Mouse (Mus musculus): ENCODE measurements at regions not wholly inside any gene's neighbourhood (a gene's known extent, or its start where the extent isn't known, plus 50 kb on each side); places are given as distances from the start of the nearest gene placed in this dataset.

- DNase-seq (ENCODE audit: low read depth, low spot score), result no peak
- H3K4me3 ChIP-seq (ENCODE audit: insufficient read depth in 1 of 2, low read depth in 1 of 2, low read length in 2 of 2, poor library complexity in 1 of 2, severe bottlenecking in 1 of 2), result no peak overlapping the region
- H3K4me1 ChIP-seq (ENCODE audit: control insufficient read depth in 2 of 2, insufficient read depth in 2 of 2, low read length in 2 of 2, poor library complexity in 1 of 2), result no peaks in the 10 kb centered on the region
- no peak overlapping the region for H3K27ac ChIP-seq (ENCODE audit: insufficient read depth, low read depth, low read length, poor library complexity, severe bottlenecking)
- in situ Hi-C loops (cut with MboI; ENCODE audit: low sequenced_read_pairs in 2 of 2, unreplicated experiment in 2 of 2), result no loop called here
- H3K9ac ChIP-seq (ENCODE audit: insufficient read depth, low read depth, low read length, poor library complexity, severe bottlenecking), result no peak overlapping the region
- no peaks in the 10 kb centered on the region for H3K9me3 ChIP-seq (ENCODE audit: control insufficient read depth, insufficient read depth, low read depth, low read length)
- TF ChIP-seq MAFK (IDR thresholded peaks at IDR 0.05; ENCODE audit: insufficient read depth, low read depth, low read length), result no peak
- TF ChIP-seq HCFC1 (IDR thresholded peaks at IDR 0.05; ENCODE audit: borderline replicate concordance, insufficient read depth, low read length), result no peak
- no peak for TF ChIP-seq ZC3H11A (IDR thresholded peaks at IDR 0.05; ENCODE audit: borderline replicate concordance, low read depth, low read length)
- no peak for TF ChIP-seq CHD2 (IDR thresholded peaks at IDR 0.05; ENCODE audit: low read depth, low read length)
- no peak for TF ChIP-seq ZNF384 (IDR thresholded peaks at IDR 0.05; ENCODE audit: low read depth, low read length)
- H3K36me3 ChIP-seq (ENCODE audit: control insufficient read depth, insufficient read depth, low read length, poor library complexity, severe bottlenecking), result no peaks in the 10 kb centered on the region
Measured at GRCm38 (mm10) chr2:78572492-78572891, 295.4 kb upstream of the Ube2e3 start.

- Histone ChIP-seq H3K9me3 (ENCODE audit: control insufficient read depth, insufficient read depth, low read depth, low read length) (no peaks in the 10 kb centered on the region), H3K4me1 (ENCODE audit: control insufficient read depth in 2 of 2, insufficient read depth in 2 of 2, low read length in 2 of 2, poor library complexity in 1 of 2) (no peaks in the 10 kb centered on the region), H3K4me3 (ENCODE audit: insufficient read depth in 1 of 2, low read depth in 1 of 2, low read length in 2 of 2, poor library complexity in 1 of 2, severe bottlenecking in 1 of 2) (no peak overlapping the region), H3K27ac (ENCODE audit: insufficient read depth, low read depth, low read length, poor library complexity, severe bottlenecking) (no peak overlapping the region), H3K9ac (ENCODE audit: insufficient read depth, low read depth, low read length, poor library complexity, severe bottlenecking) (no peak overlapping the region), H3K36me3 (ENCODE audit: control insufficient read depth, insufficient read depth, low read length, poor library complexity, severe bottlenecking) (no peaks in the 10 kb centered on the region)
- no peak for DNase-seq (ENCODE audit: low read depth, low spot score)
- in situ Hi-C loops (cut with MboI; ENCODE audit: low sequenced_read_pairs in 2 of 2, unreplicated experiment in 2 of 2), result no loop called here
- no peak for TF ChIP-seq MAFK (IDR thresholded peaks at IDR 0.05; ENCODE audit: insufficient read depth, low read depth, low read length)
- TF ChIP-seq CHD2 (IDR thresholded peaks at IDR 0.05; ENCODE audit: low read depth, low read length), result no peak
- no peak for TF ChIP-seq ZC3H11A (IDR thresholded peaks at IDR 0.05; ENCODE audit: borderline replicate concordance, low read depth, low read length)
- no peak for TF ChIP-seq HCFC1 (IDR thresholded peaks at IDR 0.05; ENCODE audit: borderline replicate concordance, insufficient read depth, low read length)
- no peak for TF ChIP-seq ZNF384 (IDR thresholded peaks at IDR 0.05; ENCODE audit: low read depth, low read length)
Measured at GRCm38 (mm10) chr2:78558128-78558527, 309.8 kb upstream of the Ube2e3 start.

DNA sequence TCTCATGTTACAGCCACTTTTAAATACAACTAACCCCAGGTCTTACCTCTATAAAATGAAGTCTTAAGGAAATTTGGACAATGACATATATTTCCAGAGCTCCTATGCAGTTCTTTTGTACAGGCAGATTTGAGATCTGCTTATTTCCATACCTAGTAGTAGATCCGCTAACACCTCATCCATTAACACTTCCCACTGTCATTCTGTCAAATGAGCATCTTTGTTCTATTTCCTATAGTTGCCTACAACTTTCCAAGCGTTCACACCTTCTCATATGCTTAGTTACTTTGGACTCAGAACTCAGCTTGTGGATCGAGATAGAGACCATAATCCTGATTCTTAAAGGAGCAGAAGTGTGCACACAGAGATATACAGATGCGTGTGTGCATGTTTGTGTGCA, 316.8 kb upstream of the Ube2e3 start:
- H3K27ac ChIP-seq (ENCODE audit: insufficient read depth, low read depth, low read length, poor library complexity, severe bottlenecking), result no peak overlapping the region
- no peaks in the 10 kb centered on the region for H3K36me3 ChIP-seq (ENCODE audit: control insufficient read depth, insufficient read depth, low read length, poor library complexity, severe bottlenecking)
- H3K9me3 ChIP-seq (ENCODE audit: control insufficient read depth, insufficient read depth, low read depth, low read length), result no peaks in the 10 kb centered on the region
- no peak overlapping the region for H3K9ac ChIP-seq (ENCODE audit: insufficient read depth, low read depth, low read length, poor library complexity, severe bottlenecking)
- TF ChIP-seq ZNF384 (IDR thresholded peaks at IDR 0.05; ENCODE audit: low read depth, low read length) (no peak), CHD2 (IDR thresholded peaks at IDR 0.05; ENCODE audit: low read depth, low read length) (no peak), HCFC1 (IDR thresholded peaks at IDR 0.05; ENCODE audit: borderline replicate concordance, insufficient read depth, low read length) (no peak), MAFK (IDR thresholded peaks at IDR 0.05; ENCODE audit: insufficient read depth, low read depth, low read length) (no peak), ZC3H11A (IDR thresholded peaks at IDR 0.05; ENCODE audit: borderline replicate concordance, low read depth, low read length) (no peak)
- no peak for DNase-seq (ENCODE audit: low read depth, low spot score)
- H3K4me1 ChIP-seq (ENCODE audit: control insufficient read depth in 2 of 2, insufficient read depth in 2 of 2, low read length in 2 of 2, poor library complexity in 1 of 2), result no peaks in the 10 kb centered on the region
- H3K4me3 ChIP-seq (ENCODE audit: insufficient read depth in 1 of 2, low read depth in 1 of 2, low read length in 2 of 2, poor library complexity in 1 of 2, severe bottlenecking in 1 of 2), result no peak overlapping the region
- in situ Hi-C loops (cut with MboI; ENCODE audit: low sequenced_read_pairs in 2 of 2, unreplicated experiment in 2 of 2), result no loop called here

DNA sequence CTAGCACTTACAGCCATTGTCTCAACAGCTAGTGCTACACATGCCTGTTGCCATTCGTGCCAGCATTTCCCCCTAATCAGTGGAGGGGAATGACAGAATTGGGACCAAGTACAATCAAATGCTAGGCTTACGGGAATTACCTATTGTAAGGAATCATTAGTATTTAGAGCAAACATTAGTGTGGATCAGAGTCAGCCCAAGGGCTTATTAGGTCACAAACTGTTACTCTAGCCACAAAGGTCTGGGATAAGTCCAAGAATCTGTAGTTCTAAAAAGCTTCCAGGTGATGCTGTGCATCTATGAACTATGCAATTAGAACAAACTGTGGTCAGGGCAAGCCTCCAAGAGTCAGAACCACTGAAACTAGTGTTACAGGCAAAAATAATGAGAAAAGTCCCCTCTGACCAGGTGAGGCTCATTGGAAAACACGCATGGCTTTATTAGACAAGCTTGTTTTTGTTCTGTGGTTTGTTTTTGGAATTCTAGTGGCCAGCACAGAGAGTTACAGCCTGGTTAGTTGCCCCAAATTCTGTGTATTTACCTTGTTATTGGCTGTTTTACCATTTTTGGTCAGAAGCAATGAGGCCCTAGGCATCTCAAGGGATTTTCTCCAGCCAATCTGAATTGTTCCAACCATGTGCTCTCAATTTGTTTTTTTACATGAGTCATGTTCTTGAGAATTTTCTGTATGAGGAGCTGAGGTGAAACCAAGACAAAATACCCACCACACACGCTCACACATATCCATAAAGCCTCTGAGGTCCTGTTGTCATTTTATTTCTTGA, 319.0 kb upstream of the Ube2e3 start:
- no peaks in the 10 kb centered on the region for H3K36me3 ChIP-seq (ENCODE audit: control insufficient read depth, insufficient read depth, low read length, poor library complexity, severe bottlenecking)
- H3K27ac ChIP-seq (ENCODE audit: insufficient read depth, low read depth, low read length, poor library complexity, severe bottlenecking), result no peak overlapping the region
- H3K4me1 ChIP-seq (ENCODE audit: control insufficient read depth in 2 of 2, insufficient read depth in 2 of 2, low read length in 2 of 2, poor library complexity in 1 of 2), result no peaks in the 10 kb centered on the region
- no peak for DNase-seq (ENCODE audit: low read depth, low spot score)
- no peak overlapping the region for H3K4me3 ChIP-seq (ENCODE audit: insufficient read depth in 1 of 2, low read depth in 1 of 2, low read length in 2 of 2, poor library complexity in 1 of 2, severe bottlenecking in 1 of 2)
- in situ Hi-C loops (cut with MboI; ENCODE audit: low sequenced_read_pairs in 2 of 2, unreplicated experiment in 2 of 2), result no loop called here
- no peak for TF ChIP-seq CHD2 (IDR thresholded peaks at IDR 0.05; ENCODE audit: low read depth, low read length)
- TF ChIP-seq MAFK (IDR thresholded peaks at IDR 0.05; ENCODE audit: insufficient read depth, low read depth, low read length), result no peak
- TF ChIP-seq ZC3H11A (IDR thresholded peaks at IDR 0.05; ENCODE audit: borderline replicate concordance, low read depth, low read length), result no peak
- no peaks in the 10 kb centered on the region for H3K9me3 ChIP-seq (ENCODE audit: control insufficient read depth, insufficient read depth, low read depth, low read length)
- no peak overlapping the region for H3K9ac ChIP-seq (ENCODE audit: insufficient read depth, low read depth, low read length, poor library complexity, severe bottlenecking)
